Mouse (Mus musculus) ES-Bruce4 (cell line): ENCODE results near the gene Ypel3. TPM values are rescaled to one million over a fixed set of nuclear protein-coding genes. Genes with fewer than 3 reads are reported as not detected.

ENCODE experiments used
- H3K27ac ChIP-seq: 2 replicates; pipeline ENCODE4 v1.5.1; 2012; ENCODE audit warnings: low read length, inconsistent platforms; ENCODE audit not compliant: insufficient read depth
- H3K27me3 ChIP-seq: 2 replicates; pipeline ENCODE4 v1.6.1; 2012; ENCODE audit warnings: mild to moderate bottlenecking, low read length, inconsistent platforms; ENCODE audit not compliant: control insufficient read depth, poor library complexity, insufficient read depth, severe bottlenecking
- H3K36me3 ChIP-seq: 2 replicates; pipeline ENCODE4 v1.6.1; 2012; ENCODE audit warnings: inconsistent platforms, mild to moderate bottlenecking, low read length, moderate library complexity; ENCODE audit not compliant: control insufficient read depth, poor library complexity, insufficient read depth, severe bottlenecking
- H3K4me1 ChIP-seq: one replicate; pipeline ENCODE4 v1.8.1; 2011; ENCODE audit warnings: low read length; ENCODE audit not compliant: control insufficient read depth, insufficient read depth
- H3K4me3 ChIP-seq: 2 replicates; pipeline ENCODE4 v1.5.1; 2011; ENCODE audit warnings: low read depth, mild to moderate bottlenecking, low read length
- H3K9ac ChIP-seq: 2 replicates; pipeline ENCODE4 v1.6.1; 2012; ENCODE audit warnings: low read depth, mild to moderate bottlenecking, inconsistent platforms; ENCODE audit not compliant: poor library complexity, severe bottlenecking
- H3K9me3 ChIP-seq: replicated peaks from 2 replicates; pipeline ENCODE4 v1.6.1; 2012; ENCODE audit warnings: mild to moderate bottlenecking, low read length, inconsistent platforms; ENCODE audit not compliant: control insufficient read depth, poor library complexity, insufficient read depth, severe bottlenecking
- CTCF ChIP-seq: IDR thresholded peaks from one replicate; pipeline ENCODE4 v1.8.1; 2011; ENCODE audit warnings: low read depth, low read length
- EP300 ChIP-seq: IDR thresholded peaks from 2 replicates; pipeline ENCODE4 v1.6.1; 2011; ENCODE audit warnings: low read depth, low read length; ENCODE audit not compliant: insufficient read depth
- POLR2A ChIP-seq: IDR thresholded peaks from one replicate; pipeline ENCODE4 v1.8.1; 2011; ENCODE audit warnings: low read length; ENCODE audit not compliant: insufficient read depth
- polyA plus RNA-seq: library from polyadenylated mRNA; stranded (reverse); fragments of >200 nt; gene quantifications from 2 replicates; pipeline ENCODE4 v1.2.4, GENCODE M21; 2011; ENCODE audit warnings: low read depth; ENCODE audit not compliant: missing spikeins, insufficient read depth, insufficient read length

Gene Ypel3
- polyA plus RNA-seq, 1 experiment, result 56.8 TPM

DNA sequence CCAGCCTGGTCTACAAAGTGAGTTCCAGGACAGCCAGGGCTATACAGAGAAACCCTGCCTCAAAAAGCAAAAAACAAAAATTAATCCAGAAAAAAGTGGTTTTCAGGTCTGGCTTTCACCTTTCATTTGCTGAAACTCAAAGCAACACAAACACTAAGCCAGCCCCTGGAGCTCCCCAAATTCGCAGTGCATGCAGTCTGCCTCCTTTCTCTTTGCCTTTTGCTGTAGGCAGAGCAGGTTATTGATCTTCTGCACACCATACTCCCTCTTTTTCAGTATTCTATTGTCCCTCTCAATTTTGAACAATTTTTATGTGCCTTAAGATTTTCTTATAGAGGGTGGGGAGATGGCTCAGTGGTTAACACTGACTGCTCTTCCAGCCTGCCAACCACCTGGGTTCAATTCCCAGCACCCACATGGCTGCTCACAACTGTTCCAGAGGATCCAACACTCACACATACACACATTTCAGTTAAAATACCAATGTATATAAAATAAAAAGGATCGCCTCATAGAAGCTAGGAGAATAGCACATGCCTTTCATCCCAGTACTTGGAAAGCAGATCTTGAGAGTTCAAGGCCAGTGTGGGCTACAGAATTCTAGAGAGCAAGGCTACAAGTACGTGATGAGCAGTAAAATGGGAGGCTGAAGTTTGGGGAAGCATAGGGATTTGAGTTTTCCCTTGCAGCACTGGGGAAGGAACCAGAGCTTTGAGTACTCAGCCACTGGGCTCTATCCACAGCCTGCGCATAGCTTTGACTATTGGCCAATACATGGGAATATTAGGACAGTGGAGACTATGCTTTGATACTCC is 16.9 kb downstream of the Ypel3 start:
- Histone ChIP-seq H3K4me3 (no peak overlapping the region), H3K27ac (no peak overlapping the region), H3K9me3 (no peaks in the 10 kb centered on the region), H3K27me3 (no peaks in the 10 kb centered on the region), H3K9ac (peak overlapping the region; percentile 96; the same call in 1 of the 2 replicates), H3K36me3 (peaks cover 46% of the 10 kb centered on the region), H3K4me1 (no peaks in the 10 kb centered on the region)
- TF ChIP-seq POLR2A, result no peak
- no peak for TF ChIP-seq CTCF
- TF ChIP-seq EP300, result no peak

DNA sequence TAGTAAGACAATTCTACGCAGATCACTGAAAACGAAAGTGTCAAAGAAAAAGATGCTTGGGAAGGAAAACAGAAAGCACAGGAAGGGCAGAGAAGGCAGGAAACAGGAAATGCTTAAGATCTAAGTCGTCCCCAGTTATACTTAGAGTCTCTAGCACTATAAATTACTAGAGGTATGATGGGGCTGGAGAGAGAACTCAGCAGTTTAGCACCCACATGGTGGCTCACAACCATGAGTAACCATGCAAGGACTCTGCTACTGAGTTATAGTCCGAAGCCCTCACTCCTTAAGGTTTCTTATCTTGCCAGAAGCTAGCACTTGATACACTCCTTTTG is 17.5 kb downstream of the Ypel3 start:
- H3K4me1 ChIP-seq, result no peaks in the 10 kb centered on the region
- no peaks in the 10 kb centered on the region for H3K9me3 ChIP-seq
- H3K36me3 ChIP-seq, result peaks cover 41% of the 10 kb centered on the region
- H3K4me3 ChIP-seq, result no peak overlapping the region
- TF ChIP-seq EP300, result no peak
- TF ChIP-seq POLR2A, result no peak
- TF ChIP-seq CTCF, result no peak
- no peaks in the 10 kb centered on the region for H3K27me3 ChIP-seq
- H3K9ac ChIP-seq, result no peak overlapping the region
- H3K27ac ChIP-seq, result no peak overlapping the region

- Histone ChIP-seq H3K36me3 (peaks cover 29% of the 10 kb centered on the region), H3K4me1 (no peaks in the 10 kb centered on the region), H3K27ac (no peak overlapping the region), H3K9ac (no peak overlapping the region), H3K27me3 (no peaks in the 10 kb centered on the region), H3K9me3 (no peaks in the 10 kb centered on the region), H3K4me3 (peak overlapping the region; percentile 52; the same call in 1 of the 2 replicates)
- TF ChIP-seq EP300 (no peak), CTCF (peak; percentile 42)
Observed at GRCm38 (mm10) chr7:126795387-126796317, 18.9 kb downstream of the Ypel3 start.

- Histone ChIP-seq H3K36me3 (peaks cover 28% of the 10 kb centered on the region), H3K27ac (no peak overlapping the region), H3K27me3 (no peaks in the 10 kb centered on the region), H3K4me1 (no peaks in the 10 kb centered on the region), H3K9me3 (no peaks in the 10 kb centered on the region), H3K9ac (no peak overlapping the region), H3K4me3 (peak overlapping the region; percentile 52)
- TF ChIP-seq CTCF (no peak), EP300 (no peak), POLR2A (no peak)
Observed at GRCm38 (mm10) chr7:126796350-126796932, 19.7 kb downstream of the Ypel3 start.

- peaks cover 28% of the 10 kb centered on the region for H3K36me3 ChIP-seq
- no peaks in the 10 kb centered on the region for H3K9me3 ChIP-seq
- H3K4me1 ChIP-seq, result no peaks in the 10 kb centered on the region
- TF ChIP-seq EP300, result no peak
- TF ChIP-seq CTCF, result no peak
- no peak for TF ChIP-seq POLR2A
- H3K4me3 ChIP-seq, result peak within 1 kb of the TSS; percentile 89
- H3K27me3 ChIP-seq, result no peaks in the 10 kb centered on the region
- H3K27ac ChIP-seq, result peak within 1 kb of the TSS; percentile 23; the same call in 1 of the 2 replicates
- H3K9ac ChIP-seq, result peak within 1 kb of the TSS; percentile 85
Observed at GRCm38 (mm10) chr7:126797411-126798126, 20.8 kb downstream of the Ypel3 start, which contains the start of gene Fam57b. Gene Fam57b (plus strand): TSS chr7:126797668.
